In the genomic region with DNA sequence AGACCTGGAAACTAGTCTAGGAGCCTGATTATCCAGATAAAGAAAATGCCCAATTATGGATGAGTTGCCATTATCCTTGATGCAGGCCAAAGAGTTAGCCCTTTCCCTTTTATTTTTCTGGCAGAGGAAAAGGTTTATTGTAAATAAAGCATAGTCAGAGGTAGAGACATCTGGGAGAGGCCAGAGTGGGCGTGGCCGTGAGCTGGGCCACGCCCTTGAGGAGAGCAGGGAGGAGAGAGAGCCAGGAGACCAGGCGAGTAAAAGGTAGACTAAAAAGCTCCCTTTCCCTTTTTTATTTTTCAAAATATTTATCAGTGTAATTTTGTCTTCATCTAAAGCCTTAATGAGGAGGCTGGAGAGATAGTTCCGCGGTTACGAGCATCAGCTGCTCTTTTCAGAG, we compare ENCODE assay signal across 22 mouse cellular contexts. TPM values are rescaled to one million over a fixed set of nuclear protein-coding genes. Genes with fewer than 3 reads are reported as not detected.
A peak's percentile ranks its signal among the peaks of the same experiment; 100 is the strongest.
DNase-seq lines count a peak whose midpoint lies in the region; ATAC-seq lines count a peak whose summit lies in the region.
"Had no signal": no experiment of that assay in that cellular context is flagged by ENCODE, and none has a peak within 500 bp of the region (broad histone marks: within the 10 kb centered on the region; RNA-seq: fewer than 3 reads in every experiment).

No protein-coding gene starts in this region.

- H3K27me3 ChIP-seq in liver, embryonic 13.5 days: no peaks in the 10 kb centered on the region
- H3K27me3 ChIP-seq in hindbrain, embryonic 12.5 days: no peaks in the 10 kb centered on the region
- no peaks in the 10 kb centered on the region for H3K27me3 ChIP-seq in forebrain, embryonic 13.5 days
- H3K27me3 ChIP-seq: hindbrain, embryonic 15.5 days; limb, embryonic 13.5 days; megakaryocyte, embryonic 14.5 days; neural tube, embryonic 12.5 days; Patski had no signal

- 21% methylated on average over 7 of the region's 7 CpGs for WGBS in liver, embryonic 13.5 days (ENCODE audit: insufficient replicate concordance)
- 40% methylated on average over 7 of the region's 7 CpGs for WGBS in hindbrain, embryonic 12.5 days
- WGBS in forebrain, embryonic 13.5 days: 35% methylated on average over 7 of the region's 7 CpGs

- H3K4me2 ChIP-seq in liver, embryonic 13.5 days: peak overlapping the region; percentile 11
- no peak overlapping the region for H3K4me2 ChIP-seq in hindbrain, embryonic 12.5 days (replicated peaks)
- H3K4me2 ChIP-seq in forebrain, embryonic 13.5 days: no peak overlapping the region
- H3K4me2 ChIP-seq: hindbrain, embryonic 15.5 days; limb, embryonic 13.5 days; neural tube, embryonic 12.5 days had no signal

- H3K9me3 ChIP-seq in liver, embryonic 13.5 days (replicated peaks): no peaks in the 10 kb centered on the region
- H3K9me3 ChIP-seq in hindbrain, embryonic 12.5 days (replicated peaks): no peaks in the 10 kb centered on the region
- H3K9me3 ChIP-seq in forebrain, embryonic 13.5 days (replicated peaks): no peaks in the 10 kb centered on the region
- H3K9me3 ChIP-seq: hindbrain, embryonic 15.5 days; limb, embryonic 13.5 days; megakaryocyte, embryonic 14.5 days; neural tube, embryonic 12.5 days had no signal

- ATAC-seq in liver, embryonic 13.5 days (ENCODE audit: low read depth): peak; percentile 64
- no peak for ATAC-seq in hindbrain, embryonic 12.5 days (ENCODE audit: low FRiP score)
- ATAC-seq in forebrain, embryonic 13.5 days: no peak
- ATAC-seq: forebrain, embryonic 16.5 days; Patski had no signal

- H3K27ac ChIP-seq in liver, embryonic 13.5 days: peak overlapping the region; percentile 67
- no peak overlapping the region for H3K27ac ChIP-seq in hindbrain, embryonic 12.5 days
- no peak overlapping the region for H3K27ac ChIP-seq in forebrain, embryonic 13.5 days
- H3K27ac ChIP-seq: gastrocnemius, adult 2 months; hindbrain, embryonic 15.5 days; limb, embryonic 13.5 days; neural tube, embryonic 12.5 days had no signal

- DNase-seq in 3T3-L1 (ENCODE audit: low read depth, low spot score) (peak; percentile 58), ES-CJ7 (ENCODE audit: low read depth, low spot score) (peak; percentile 62), adipocyte (ENCODE audit: low spot score) (no peak)
- peak; percentile 55 for DNase-seq in c-Kit-positive CD71-positive TER-119-negative erythroid progenitor cells, embryonic 14.5 days (ENCODE audit: low read depth)
- peak; percentile 63 for DNase-seq in liver, embryonic 13.5 days
- no peak for DNase-seq in layer of hippocampus, adult 8-10 months (ENCODE audit: low spot score in 2 of 2)
- DNase-seq: cerebellum, postnatal 14 days; gastrocnemius, adult 2 months; heart, adult 18-20 months; kidney, adult 11 months; kidney, postnatal 25 days; layer of hippocampus, adult 9-11 months; right cerebral cortex, postnatal 4 days; thymus, postnatal 4 days had no signal

- H3K4me1 ChIP-seq in liver, embryonic 13.5 days (replicated peaks): peaks cover 43% of the 10 kb centered on the region
- H3K4me1 ChIP-seq in hindbrain, embryonic 12.5 days: peaks cover 13% of the 10 kb centered on the region
- peaks cover 14% of the 10 kb centered on the region for H3K4me1 ChIP-seq in forebrain, embryonic 13.5 days

- no peaks in the 10 kb centered on the region for H3K36me3 ChIP-seq in liver, embryonic 13.5 days
- no peaks in the 10 kb centered on the region for H3K36me3 ChIP-seq in hindbrain, embryonic 12.5 days
- no peaks in the 10 kb centered on the region for H3K36me3 ChIP-seq in forebrain, embryonic 13.5 days (ENCODE audit: poor library complexity, severe bottlenecking)
- H3K36me3 ChIP-seq: hindbrain, embryonic 15.5 days; limb, embryonic 13.5 days; neural tube, embryonic 12.5 days had no signal

- H3K9ac ChIP-seq in liver, embryonic 13.5 days: no peak overlapping the region
- H3K9ac ChIP-seq in hindbrain, embryonic 12.5 days: no peak overlapping the region
- no peak overlapping the region for H3K9ac ChIP-seq in forebrain, embryonic 13.5 days
- H3K9ac ChIP-seq: hindbrain, embryonic 15.5 days; limb, embryonic 13.5 days; neural tube, embryonic 12.5 days had no signal

- no peak overlapping the region for H3K4me3 ChIP-seq in liver, embryonic 13.5 days (replicated peaks)
- H3K4me3 ChIP-seq in hindbrain, embryonic 12.5 days: no peak overlapping the region
- H3K4me3 ChIP-seq in forebrain, embryonic 13.5 days: no peak overlapping the region
- H3K4me3 ChIP-seq: gastrocnemius, adult 2 months; hindbrain, embryonic 15.5 days; limb, embryonic 13.5 days; megakaryocyte, embryonic 14.5 days; neural tube, embryonic 12.5 days had no signal

RNA-seq across cellular contexts. Expression of a gene that starts 2.4 kb away (rescaled TPM):
- polyA plus RNA-seq in liver, embryonic 13.5 days (2015; fragmentation: Nextera tagmentation; extraction: Ambion mirVana): 16.6 and 16.8 TPM in 2 replicates
- total RNA-seq in layer of hippocampus, adult 8-10 months (2022): 100 to 1,000 TPM in 1 of 4 experiments, 10 to 100 TPM in 3; 86.9 to 117 (median 95.4) TPM
- 47.6 and 49.1 TPM in 2 replicates for polyA plus RNA-seq in hindbrain, embryonic 12.5 days (2016; fragmentation: Nextera tagmentation; extraction: Ambion mirVana)
- 44.8 and 46.3 TPM in 2 replicates for polyA plus RNA-seq in forebrain, embryonic 13.5 days (2015; fragmentation: Nextera tagmentation; extraction: Ambion mirVana)

RNA-seq across cellular contexts. Expression of a gene that starts 17.5 kb away (rescaled TPM):
- polyA plus RNA-seq in liver, embryonic 13.5 days (2015; fragmentation: Nextera tagmentation; extraction: Ambion mirVana): 0.82 and 1.2 TPM in 2 replicates
- total RNA-seq in layer of hippocampus, adult 8-10 months (2022): 10 to 100 TPM; 15.9 to 17.6 (median 16.4) TPM
- 17.0 and 19.8 TPM in 2 replicates for polyA plus RNA-seq in hindbrain, embryonic 12.5 days (2016; fragmentation: Nextera tagmentation; extraction: Ambion mirVana)
- 15.5 and 15.9 TPM in 2 replicates for polyA plus RNA-seq in forebrain, embryonic 13.5 days (2015; fragmentation: Nextera tagmentation; extraction: Ambion mirVana)

Comparison
In these comparisons a context has a peak if more than half of its experiments do, and no peak if none do; other contexts are left out.
1. DNase-seq: peak in 3T3-L1 (single experiment), ES-CJ7 (single experiment), c-Kit-positive CD71-positive TER-119-negative erythroid progenitor cells, embryonic 14.5 days (single experiment) and liver, embryonic 13.5 days (single experiment); none in layer of hippocampus, adult 8-10 months (0 of 2) and adipocyte (single experiment).